Mouse (Mus musculus) Muller cell, postnatal 12 days (primary cell): ENCODE measurements at regions not wholly inside any gene's neighbourhood (a gene's known extent, or its start where the extent isn't known, plus 50 kb on each side); places are given as distances from the start of the nearest gene placed in this dataset.
A peak's percentile ranks its signal among the peaks of the same experiment; 100 is the strongest.

Experiments
- DNase-seq: peaks from one replicate; pipeline ENCODE4 v3.0.0-alpha.2; 2015; ENCODE audit errors: inconsistent ontology term

DNA sequence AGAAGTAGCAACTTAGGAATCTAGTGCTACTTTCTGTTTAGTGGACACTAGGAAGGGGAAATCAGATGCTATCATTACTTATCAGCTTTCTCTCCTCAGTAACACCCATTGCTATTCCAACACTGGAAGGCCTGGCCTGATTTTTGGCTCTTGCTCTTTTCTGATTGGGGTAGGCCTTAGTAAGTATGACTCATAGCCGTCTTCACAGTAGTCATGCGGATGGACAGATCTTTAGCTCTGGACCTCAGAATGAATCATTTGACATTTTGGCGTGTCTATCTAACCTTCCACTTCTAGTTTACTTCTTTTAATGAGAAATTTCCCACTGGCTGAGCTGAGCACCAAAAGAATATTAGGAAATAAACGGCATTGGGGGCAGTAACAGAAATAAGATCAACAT lies 71.4 kb upstream of the Esx1 start:
- DNase-seq, result no peak

GRCm38 (mm10) chrX:137190122-137190521 lies 68.2 kb upstream of the Esx1 start:
- DNase-seq, result no peak

- DNase-seq, result peak; percentile 3
Measured at GRCm38 (mm10) chrX:137175774-137176173, 53.9 kb upstream of the Esx1 start.

- DNase-seq, result peak; percentile 16
Measured at GRCm38 (mm10) chrX:137173455-137173854, 51.6 kb upstream of the Esx1 start.
